Mouse (Mus musculus) right cerebral cortex, postnatal 10 days (tissue): ENCODE data around the gene Mybpc2.

ENCODE experiments used
- DNase-seq, 2 experiments: peaks; one replicate each; pipeline ENCODE4 v3.0.0; 2021; ENCODE audit warnings: low spot score in 2 of 2

The Mybpc2 gene

DNA sequence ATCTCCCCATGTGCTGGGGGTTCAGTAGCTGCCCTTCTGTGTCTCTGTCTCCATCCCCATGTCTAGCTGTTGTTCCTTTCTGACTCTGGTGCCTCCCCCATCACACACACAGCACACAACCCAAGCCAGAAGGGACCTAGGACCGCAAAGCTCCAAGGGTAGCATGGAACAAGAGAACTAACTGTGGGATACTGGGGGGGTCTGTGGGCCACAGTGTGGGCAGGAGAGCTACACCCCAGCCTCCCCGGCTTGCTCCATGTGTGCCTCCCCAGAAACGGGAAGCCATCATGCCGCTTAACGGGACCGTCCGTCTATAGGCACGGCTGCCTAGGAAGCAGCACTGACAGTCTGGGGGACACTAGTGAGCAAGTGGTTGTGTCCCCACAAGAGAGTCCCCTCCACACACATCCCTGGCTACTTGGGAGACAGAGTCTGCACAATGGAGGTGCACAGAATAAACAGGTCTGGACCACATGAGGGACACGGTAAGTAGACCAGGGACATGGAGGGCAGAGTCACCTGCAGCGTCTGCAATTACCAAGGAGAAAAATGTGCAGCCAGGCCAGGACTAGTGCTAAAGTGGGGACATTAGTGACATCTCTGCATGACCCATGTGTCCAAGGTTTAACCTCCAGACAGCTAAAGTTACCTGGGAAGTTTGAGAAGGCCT lies 60.8 kb downstream of the Mybpc2 start:
- peak; percentile 31 to 48 for DNase-seq

DNA sequence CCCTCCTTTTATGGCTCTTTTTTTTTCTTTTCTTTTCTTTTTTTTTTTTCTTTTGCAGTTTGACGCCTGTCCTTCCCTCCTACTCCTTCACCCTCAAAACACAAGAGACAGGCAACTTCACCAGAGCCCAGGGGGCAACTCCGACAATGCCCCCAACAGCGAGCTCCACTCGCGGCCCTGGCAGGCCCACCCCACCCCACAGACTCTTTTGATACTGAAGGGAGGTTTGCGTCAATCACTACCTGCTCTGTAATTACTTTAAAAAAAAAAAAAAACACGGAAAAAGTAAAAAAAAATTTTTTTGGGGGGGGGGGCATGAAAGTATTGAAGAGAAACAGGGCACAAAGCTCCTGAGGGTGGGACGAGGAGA lies 61.4 kb downstream of the Mybpc2 start:
- peak; percentile 20 to 37 for DNase-seq

DNA sequence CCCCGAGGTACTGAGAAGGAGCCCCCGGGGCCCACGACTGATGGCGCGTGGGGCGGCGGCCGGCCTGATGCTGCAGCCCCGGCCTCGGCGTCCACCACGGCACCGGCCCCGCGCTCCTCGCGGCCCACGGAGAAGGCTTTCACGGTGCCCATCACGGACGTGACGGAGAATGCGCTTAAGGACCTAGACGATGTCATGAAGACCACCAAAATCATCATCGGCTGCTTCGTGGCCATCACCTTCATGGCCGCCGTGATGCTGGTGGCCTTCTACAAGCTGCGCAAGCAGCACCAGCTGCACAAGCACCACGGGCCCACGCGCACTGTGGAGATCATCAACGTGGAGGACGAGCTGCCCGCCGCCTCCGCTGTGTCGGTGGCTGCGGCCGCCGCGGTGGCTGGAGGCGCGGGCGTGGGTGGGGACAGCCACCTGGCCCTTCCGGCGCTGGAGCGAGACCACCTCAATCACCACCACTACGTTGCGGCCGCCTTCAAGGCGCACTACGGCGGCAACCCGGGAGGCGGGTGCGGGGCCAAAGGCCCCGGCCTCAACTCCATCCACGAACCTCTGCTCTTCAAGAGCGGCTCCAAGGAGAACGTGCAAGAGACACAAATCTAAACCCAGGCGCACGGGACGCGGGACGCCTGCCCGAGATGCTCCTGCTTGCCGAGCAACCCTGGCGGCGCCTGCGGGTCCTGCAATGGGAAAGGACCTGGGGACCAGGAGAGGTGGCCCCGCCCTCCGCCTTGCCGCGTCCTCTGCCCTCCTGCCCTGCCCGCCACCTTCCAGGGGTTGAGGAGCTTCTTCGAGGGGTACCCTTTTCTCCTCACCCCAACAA lies 62.0 kb downstream of the Mybpc2 start:
- DNase-seq = peak; percentile 62 to 63

DNA sequence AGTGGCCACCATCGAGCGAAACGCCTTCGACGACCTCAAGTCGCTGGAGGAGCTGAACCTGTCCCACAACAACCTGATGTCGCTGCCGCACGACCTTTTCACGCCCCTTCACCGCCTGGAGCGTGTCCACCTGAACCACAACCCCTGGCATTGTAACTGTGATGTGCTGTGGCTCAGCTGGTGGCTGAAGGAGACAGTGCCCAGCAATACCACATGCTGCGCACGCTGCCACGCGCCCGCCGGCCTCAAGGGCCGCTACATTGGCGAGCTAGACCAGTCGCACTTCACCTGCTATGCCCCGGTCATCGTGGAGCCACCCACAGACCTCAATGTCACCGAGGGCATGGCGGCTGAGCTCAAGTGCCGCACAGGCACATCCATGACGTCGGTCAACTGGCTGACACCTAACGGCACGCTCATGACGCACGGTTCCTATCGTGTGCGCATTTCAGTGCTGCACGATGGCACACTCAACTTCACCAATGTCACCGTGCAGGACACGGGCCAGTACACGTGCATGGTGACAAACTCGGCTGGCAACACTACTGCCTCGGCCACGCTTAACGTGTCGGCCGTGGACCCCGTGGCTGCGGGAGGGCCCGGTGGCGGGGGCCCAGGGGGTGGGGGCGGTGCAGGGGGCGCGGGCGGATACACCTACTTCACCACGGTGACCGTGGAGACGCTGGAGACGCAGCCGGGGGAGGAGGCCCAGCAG lies 62.8 kb downstream of the Mybpc2 start:
- DNase-seq = peak; percentile 41 to 46

DNA sequence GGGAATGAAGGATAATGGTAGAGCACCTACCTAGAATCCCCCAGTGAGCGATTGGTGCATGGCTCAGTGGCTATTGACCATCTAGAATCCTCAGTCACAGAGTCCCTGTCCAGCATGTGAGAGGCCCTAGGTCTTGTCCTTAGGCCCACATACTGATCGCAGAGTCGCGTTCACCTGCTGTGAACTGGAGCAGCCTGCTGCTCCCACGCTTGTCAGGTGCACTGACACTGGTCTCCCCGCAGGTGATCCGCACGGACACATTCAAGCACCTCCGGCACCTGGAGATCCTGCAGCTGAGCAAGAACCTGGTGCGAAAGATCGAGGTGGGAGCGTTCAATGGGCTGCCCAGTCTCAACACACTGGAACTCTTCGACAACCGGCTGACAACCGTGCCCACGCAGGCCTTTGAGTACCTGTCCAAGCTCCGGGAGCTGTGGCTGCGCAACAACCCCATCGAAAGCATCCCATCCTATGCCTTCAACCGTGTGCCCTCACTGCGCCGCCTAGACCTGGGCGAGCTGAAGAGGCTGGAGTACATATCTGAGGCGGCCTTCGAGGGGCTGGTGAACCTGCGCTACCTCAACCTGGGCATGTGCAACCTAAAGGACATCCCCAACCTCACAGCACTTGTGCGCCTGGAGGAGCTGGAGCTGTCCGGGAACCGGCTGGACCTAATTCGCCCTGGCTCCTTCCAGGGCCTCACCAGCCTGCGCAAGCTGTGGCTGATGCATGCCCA lies 63.5 kb downstream of the Mybpc2 start:
- peak; percentile 33 to 49 for DNase-seq

DNA sequence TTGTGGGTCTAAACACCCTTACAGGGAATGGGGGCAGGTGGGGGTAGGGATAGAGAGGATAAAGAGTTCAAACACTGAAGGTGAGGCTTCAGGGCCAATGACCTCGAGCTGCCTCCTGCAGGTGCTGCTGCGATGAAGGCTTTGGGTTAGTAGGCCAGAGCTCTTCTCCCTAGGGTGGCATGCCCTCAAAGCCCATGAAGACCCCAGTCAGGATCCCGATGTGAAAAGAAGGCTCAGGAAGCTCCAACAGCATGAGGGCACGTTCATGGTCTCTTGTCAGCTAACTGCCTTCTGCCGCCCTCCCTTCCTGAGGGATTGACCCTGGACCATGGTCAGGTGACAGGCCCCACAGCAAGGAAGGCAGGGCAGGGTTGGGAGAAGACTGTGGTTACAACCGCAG lies 64.4 kb downstream of the Mybpc2 start:
- peak; percentile 17 to 27 for DNase-seq

DNA sequence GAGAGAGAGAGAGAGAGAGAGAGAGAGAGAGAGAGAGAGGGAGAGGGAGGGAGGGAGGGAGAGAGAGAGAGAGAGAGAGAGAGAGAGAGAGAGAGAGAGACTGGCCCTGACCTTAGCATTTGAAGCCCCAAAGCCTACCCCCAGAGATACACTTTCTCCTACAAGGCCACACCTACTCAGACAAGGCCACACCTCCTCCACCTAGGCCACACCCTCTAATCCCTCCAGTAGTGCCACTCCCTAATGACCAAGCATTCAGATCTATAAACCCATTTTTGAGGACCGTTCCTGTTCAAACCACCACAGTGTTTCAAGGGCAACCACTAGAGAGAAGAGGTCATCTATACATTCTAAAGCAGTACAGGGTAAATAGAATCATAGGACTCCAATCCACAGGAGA lies 68.2 kb downstream of the Mybpc2 start:
- DNase-seq = peak; percentile 14 to 17

DNA sequence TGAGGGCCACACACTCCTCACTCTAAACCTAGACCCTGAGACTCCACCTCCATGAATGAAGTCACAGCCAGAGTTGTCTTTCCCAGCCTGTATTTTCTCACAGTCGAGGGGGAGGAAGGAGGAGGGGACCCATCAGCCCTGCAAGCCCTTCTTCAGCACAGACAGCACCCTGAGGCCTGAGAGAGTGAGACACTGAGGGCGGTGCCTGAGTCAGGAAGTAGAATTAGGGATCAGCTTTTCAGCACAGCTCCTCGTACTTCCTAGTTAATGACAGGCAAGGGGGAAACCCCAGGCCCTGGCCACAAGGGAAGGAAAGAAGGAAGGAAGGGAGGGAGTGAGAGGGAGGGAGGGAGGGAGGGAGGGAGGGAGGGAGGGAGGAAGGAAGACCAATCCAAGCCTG lies 71.2 kb downstream of the Mybpc2 start:
- peak in 1 of 2 experiments; percentile 28 for DNase-seq
